Mouse (Mus musculus): Measurements from ENCODE around the gene Srpk2.

- no peak for TF ChIP-seq CTCF (IDR thresholded peaks at IDR 0.05; ENCODE audit: low read depth, low read length)
- TF ChIP-seq EP300 (IDR thresholded peaks at IDR 0.05; ENCODE audit: insufficient read depth, low read depth, low read length): no peak
These were observed 148.7 kb downstream of the Srpk2 start for GRCm38 (mm10) chr5:23535692-23536091.

Measured in ES-Bruce4 (cell line).